Mouse (Mus musculus) CH12.LX (cell line): ENCODE results near the gene Clca2. TPM values are rescaled to one million over a fixed set of nuclear protein-coding genes. Genes with fewer than 3 reads are reported as not detected.
A peak's percentile ranks its signal among the peaks of the same experiment; 100 is the strongest.

Source experiments
- DNase-seq: peaks from one replicate; pipeline ENCODE4 v3.0.0-alpha.2; 2013; ENCODE audit errors: extremely low read depth
- H3K27ac ChIP-seq: 2 replicates; pipeline ENCODE4 v1.5.1; 2012; ENCODE audit warnings: low read depth, mild to moderate bottlenecking, control low read depth, moderate library complexity; ENCODE audit not compliant: insufficient read depth
- H3K27me3 ChIP-seq: replicated peaks from 2 replicates; pipeline ENCODE3; 2012; ENCODE audit warnings: inconsistent platforms
- H3K36me3 ChIP-seq, 2 experiments: replicated peaks in 1 of 2; 2 replicates each; pipeline versions ENCODE3 to v1.6.1; 2012; ENCODE audit warnings: inconsistent platforms in 1 of 2, low read length in 1 of 2, mild to moderate bottlenecking in 1 of 2, mixed read lengths in 1 of 2, moderate library complexity in 1 of 2; ENCODE audit not compliant: control insufficient read depth in 1 of 2, insufficient read depth in 1 of 2
- H3K4me1 ChIP-seq, 2 experiments: 2 replicates each; pipeline ENCODE4 v1.6.1; 2012; ENCODE audit warnings: inconsistent platforms in 1 of 2, moderate library complexity in 1 of 2; ENCODE audit not compliant: insufficient read depth in 2 of 2, control insufficient read depth in 1 of 2
- H3K4me2 ChIP-seq: 2 replicates; pipeline ENCODE4 v1.6.1; 2012; ENCODE audit warnings: low read depth, mild to moderate bottlenecking, control low read depth; ENCODE audit not compliant: poor library complexity, insufficient read depth, severe bottlenecking
- H3K4me3 ChIP-seq, 3 experiments: fragments of 150-350 bp in 1 of 3; sonication (generic) in 1 of 3; replicated peaks in 1 of 3; 2 replicates each; pipeline versions ENCODE3 to v1.5.1; 2011 to 2012; ENCODE audit warnings: low read depth in 2 of 3, low read length in 2 of 3, mild to moderate bottlenecking in 2 of 3, moderate library complexity in 2 of 3, control low read depth in 1 of 3, improper control_type of control experiment in 1 of 3, inconsistent platforms in 1 of 3, mixed read lengths in 1 of 3; ENCODE audit not compliant: poor library complexity in 1 of 3
- H3K79me2 ChIP-seq: replicated peaks from 2 replicates; pipeline ENCODE4 v1.6.1; 2012; ENCODE audit warnings: mild to moderate bottlenecking, moderate library complexity; ENCODE audit not compliant: control insufficient read depth, poor library complexity, insufficient read depth, severe bottlenecking; ENCODE audit errors: extremely low read depth
- H3K9ac ChIP-seq: 2 replicates; pipeline ENCODE4 v1.6.1; 2012; ENCODE audit warnings: low read depth, mild to moderate bottlenecking, control low read depth, moderate library complexity; ENCODE audit not compliant: insufficient read depth
- H3K9me3 ChIP-seq: replicated peaks from 2 replicates; pipeline ENCODE3; 2012; ENCODE audit warnings: low read length, inconsistent platforms, mixed read lengths
- BHLHE40 ChIP-seq: IDR thresholded peaks from 2 replicates; pipeline ENCODE4 v1.6.1; 2011; ENCODE audit warnings: mild to moderate bottlenecking, low read depth, low read length, improper control_type of control experiment
- CHD1 ChIP-seq: IDR thresholded peaks from 2 replicates; pipeline ENCODE4 v1.6.1; 2012; ENCODE audit warnings: low read depth, low read length, improper control_type of control experiment, inconsistent platforms
- CHD2 ChIP-seq: IDR thresholded peaks from 2 replicates; pipeline ENCODE4 v1.6.1; 2011; ENCODE audit warnings: low read length, improper control_type of control experiment
- CTCF ChIP-seq, 2 experiments: IDR thresholded peaks in 1 of 2; conservative IDR thresholded peaks in 1 of 2; 2 replicates each; pipeline ENCODE4 v1.5.1; 2011 to 2012; ENCODE audit warnings: low read depth in 2 of 2, low read length in 2 of 2, improper control_type of control experiment in 1 of 2, inconsistent platforms in 1 of 2, mild to moderate bottlenecking in 1 of 2, moderate library complexity in 1 of 2
- EP300 ChIP-seq: IDR thresholded peaks from 2 replicates; pipeline ENCODE4 v1.6.1; 2011; ENCODE audit warnings: low read length, improper control_type of control experiment
- ETS1 ChIP-seq: conservative IDR thresholded peaks from 2 replicates; pipeline ENCODE4 v1.6.1; 2012; ENCODE audit warnings: low read depth, mild to moderate bottlenecking, inconsistent platforms, low read length, improper control_type of control experiment, moderate library complexity
- GABPA ChIP-seq: IDR thresholded peaks from 2 replicates; pipeline ENCODE4 v1.6.1; 2012; ENCODE audit warnings: low read depth, low read length, improper control_type of control experiment, inconsistent platforms; ENCODE audit not compliant: insufficient replicate concordance
- HCFC1 ChIP-seq: IDR thresholded peaks from 2 replicates; pipeline ENCODE4 v1.6.1; 2012; ENCODE audit warnings: low read depth, mild to moderate bottlenecking, inconsistent platforms, low read length, improper control_type of control experiment
- IRF4 ChIP-seq: IDR thresholded peaks from 2 replicates; pipeline ENCODE4 v1.6.1; 2014; ENCODE audit warnings: low read depth, mild to moderate bottlenecking, inconsistent platforms, low read length, improper control_type of control experiment
- JUND ChIP-seq: conservative IDR thresholded peaks from 2 replicates; pipeline ENCODE4 v1.6.1; 2011; ENCODE audit warnings: low read depth, low read length, improper control_type of control experiment
- KAT2A ChIP-seq: IDR thresholded peaks from 2 replicates; pipeline ENCODE4 v1.6.1; 2012; ENCODE audit warnings: low read length, improper control_type of control experiment, inconsistent platforms; ENCODE audit not compliant: insufficient replicate concordance
- MAX ChIP-seq: IDR thresholded peaks from 2 replicates; pipeline ENCODE4 v1.6.1; 2011; ENCODE audit warnings: low read length, improper control_type of control experiment
- MAZ ChIP-seq: IDR thresholded peaks from 2 replicates; pipeline ENCODE4 v1.6.1; 2012; ENCODE audit warnings: low read depth, mild to moderate bottlenecking, inconsistent platforms, low read length, improper control_type of control experiment, moderate library complexity
- MEF2A ChIP-seq: IDR thresholded peaks from 2 replicates; pipeline ENCODE4 v1.6.1; 2014; ENCODE audit warnings: low read depth, mild to moderate bottlenecking, inconsistent platforms, low read length, improper control_type of control experiment, borderline replicate concordance
- MYC ChIP-seq: IDR thresholded peaks from 2 replicates; pipeline ENCODE4 v1.6.1; 2011; ENCODE audit warnings: low read depth, mild to moderate bottlenecking, improper control_type of control experiment, low read length
- NELFE ChIP-seq: IDR thresholded peaks from 2 replicates; pipeline ENCODE4 v1.6.1; 2011; ENCODE audit warnings: low read depth, low read length, improper control_type of control experiment
- NRF1 ChIP-seq: IDR thresholded peaks from 2 replicates; pipeline ENCODE4 v1.6.1; 2014; ENCODE audit warnings: low read depth, mild to moderate bottlenecking, inconsistent platforms, low read length, improper control_type of control experiment, moderate library complexity
- PAX5 ChIP-seq: IDR thresholded peaks from 2 replicates; pipeline ENCODE4 v1.6.1; 2012; ENCODE audit warnings: low read length, inconsistent platforms, mixed read lengths
- POLR2AphosphoS2 ChIP-seq: IDR thresholded peaks from 2 replicates; pipeline ENCODE4 v1.6.1; 2011; ENCODE audit warnings: low read depth, low read length, improper control_type of control experiment
- RAD21 ChIP-seq: IDR thresholded peaks from 2 replicates; pipeline ENCODE4 v1.6.1; 2011; ENCODE audit warnings: low read depth, mild to moderate bottlenecking, low read length, improper control_type of control experiment, moderate library complexity
- SIN3A ChIP-seq: IDR thresholded peaks from 2 replicates; pipeline ENCODE4 v1.6.1; 2012; ENCODE audit warnings: low read length, improper control_type of control experiment, inconsistent platforms
- SMC3 ChIP-seq: IDR thresholded peaks from 2 replicates; pipeline ENCODE4 v1.6.1; 2011; ENCODE audit warnings: low read depth, low read length, improper control_type of control experiment
- TCF12 ChIP-seq: IDR thresholded peaks from 2 replicates; pipeline ENCODE4 v1.6.1; 2014; ENCODE audit warnings: low read depth, mild to moderate bottlenecking, inconsistent platforms, low read length, improper control_type of control experiment
- ZKSCAN1 ChIP-seq: IDR thresholded peaks from 2 replicates; pipeline ENCODE4 v1.6.1; 2012; ENCODE audit warnings: low read depth, inconsistent platforms, low read length, improper control_type of control experiment, borderline replicate concordance
- dilution Hi-C: fragments of 300-500 bp; cut with MboI; formaldehyde crosslinking; loops from 2 replicates; pipeline ENCODE4 v1.14.3; 2020; ENCODE audit warnings: low sequenced_read_pairs; ENCODE audit not compliant: extremely low pct_unique_long_range_greater_than_20kb, extremely low pct_ligation_motif_present
- in situ Hi-C: fragments of 300-500 bp; cut with MboI; formaldehyde crosslinking; loops from 3 replicates; pipeline ENCODE4 v1.14.3; 2019; ENCODE audit warnings: low sequenced_read_pairs, low pct_ligation_motif_present, low pct_unique_long_range_greater_than_20kb, mixed read lengths
- polyA plus RNA-seq: library from polyadenylated mRNA; unstranded; fragments of >175 nt; gene quantifications from 2 replicates; pipeline ENCODE4 v1.2.1, GENCODE M21; 2012; ENCODE audit warnings: low read depth; ENCODE audit not compliant: insufficient read length
- total RNA-seq, 2 experiments: library from RNA; depleted of rRNA; stranded (reverse); fragments of 300-350 nt in 1 of 2; fragments of >200 nt in 1 of 2; gene quantifications; 2 replicates each; pipeline ENCODE4 v1.2.3; 2012 to 2014

Gene Clca2
- total and polyA plus RNA-seq, 3 experiments, result 0.07 to 0.17 (median 0.13) TPM

GRCm38 (mm10) chr3:145119425-145119824, 20.2 kb upstream of the Clca2 start:
- Histone ChIP-seq H3K4me2 (peak overlapping the region; percentile 76), H3K4me1 (peaks cover 9 to 28% of the 10 kb centered on the region in 2 experiments), H3K9me3 (no peaks in the 10 kb centered on the region), H3K36me3 (peaks cover 0 to 12% of the 10 kb centered on the region in 2 experiments), H3K27me3 (no peaks in the 10 kb centered on the region), H3K27ac (no peak overlapping the region), H3K9ac (peak overlapping the region; percentile 92)
- dilution Hi-C loops, result no loop called here
- DNase-seq, result peak; percentile 66
- in situ Hi-C loops, result no loop called here
- TF ChIP-seq MAZ (no peak), IRF4 (peak; percentile 31; the same call in 1 of the 2 replicates), JUND (peak; percentile 19; the same call in 1 of the 2 replicates), POLR2AphosphoS2 (peak; percentile 20; the same call in 1 of the 2 replicates), BHLHE40 (0 out of 2 replicates have a peak, but pooled peaks have one; percentile 7), CHD2 (peak; percentile 74), CHD1 (0 out of 2 replicates have a peak, but pooled peaks have one; percentile 11), MEF2A (0 out of 2 replicates have a peak, but pooled peaks have one; percentile 36), TCF12 (no peak)
- TF ChIP-seq, all 38 proteins: peak for 7
- peak overlapping the region; percentile 70 to 74 (median 72) for H3K4me3 ChIP-seq
- 0 out of 2 replicates have a peak, but pooled peaks cover 8% of the 10 kb centered on the region for H3K79me2 ChIP-seq

DNA sequence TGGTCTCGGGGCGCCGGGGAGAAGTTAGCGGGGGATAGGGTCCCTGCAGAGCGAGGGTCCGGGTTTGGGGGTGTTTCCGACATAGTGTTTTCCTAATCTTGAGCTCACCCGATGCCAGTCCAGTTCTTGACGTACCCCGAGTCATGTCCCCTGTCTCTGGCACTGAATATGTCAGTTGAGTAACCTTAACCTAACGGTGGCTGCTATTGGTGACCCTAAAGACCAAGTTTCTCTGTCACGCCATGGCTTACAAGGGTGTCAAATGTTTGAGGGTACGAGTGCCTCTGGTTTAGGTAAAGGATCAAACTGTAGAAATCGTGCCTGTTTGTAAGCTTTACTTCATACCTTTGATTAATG, 19.7 kb upstream of the Clca2 start:
- 0 out of 2 replicates have a peak, but pooled peaks cover 8% of the 10 kb centered on the region for H3K79me2 ChIP-seq
- no peaks in the 10 kb centered on the region for H3K27me3 ChIP-seq
- dilution Hi-C loops, result no loop called here
- in situ Hi-C loops, result no loop called here
- peaks cover 9 to 28% of the 10 kb centered on the region in 2 experiments for H3K4me1 ChIP-seq
- peak overlapping the region; percentile 91 for H3K27ac ChIP-seq
- H3K9me3 ChIP-seq, result no peaks in the 10 kb centered on the region
- TF ChIP-seq IRF4, result no peak
- no peak for TF ChIP-seq ETS1
- TF ChIP-seq MYC, result no peak
- TF ChIP-seq NELFE, result no peak
- no peak for TF ChIP-seq MAX
- TF ChIP-seq CTCF (conservative IDR thresholded peaks at IDR 0.05 in 1 of 2, IDR thresholded peaks at IDR 0.05 in 1 of 2; ENCODE audit: low read depth in 2 of 2, low read length in 2 of 2), result no peak
- TF ChIP-seq ZKSCAN1, result no peak
- TF ChIP-seq NRF1, result no peak
- no peak for TF ChIP-seq PAX5
- no peak for TF ChIP-seq RAD21
- TF ChIP-seq HCFC1, result no peak
- TF ChIP-seq SMC3, result no peak
- TF ChIP-seq EP300, result no peak
- TF ChIP-seq KAT2A, result no peak
- no peak for TF ChIP-seq SIN3A
- no peak for TF ChIP-seq GABPA
- TF ChIP-seq MAZ, result no peak
- H3K9ac ChIP-seq, result peak overlapping the region; percentile 92
- no peak for DNase-seq
- peaks cover 0 to 7% of the 10 kb centered on the region in 2 experiments for H3K36me3 ChIP-seq
- H3K4me3 ChIP-seq, result peak overlapping the region; percentile 70 to 74 (median 72)
- peak overlapping the region; percentile 76 for H3K4me2 ChIP-seq
